Mouse (Mus musculus) erythroblast, embryonic 14.5 days (primary cell): ENCODE results near the gene Pkn1. TPM values are rescaled to one million over a fixed set of nuclear protein-coding genes. Genes with fewer than 3 reads are reported as not detected.

ENCODE experiments used
- H3K27me3 ChIP-seq: 2 replicates; pipeline ENCODE4 v1.6.1; 2012; ENCODE audit warnings: inconsistent platforms; ENCODE audit not compliant: control insufficient read depth
- H3K36me3 ChIP-seq: 2 replicates; pipeline ENCODE4 v1.6.1; 2012; ENCODE audit warnings: mild to moderate bottlenecking, inconsistent platforms; ENCODE audit not compliant: control insufficient read depth
- H3K4me1 ChIP-seq: 2 replicates; pipeline ENCODE4 v1.6.1; 2012; ENCODE audit warnings: inconsistent platforms; ENCODE audit not compliant: control insufficient read depth
- H3K4me3 ChIP-seq: replicated peaks from 2 replicates; pipeline ENCODE3; 2012; ENCODE audit warnings: moderate library complexity, mild to moderate bottlenecking, inconsistent platforms
- H3K9me3 ChIP-seq: 2 replicates; pipeline ENCODE4 v1.6.1; 2012; ENCODE audit warnings: low read length, inconsistent platforms, mixed read lengths; ENCODE audit not compliant: control insufficient read depth
- GATA1 ChIP-seq: IDR thresholded peaks from 2 replicates; pipeline ENCODE4 v1.6.1; 2012; ENCODE audit warnings: low read length, inconsistent platforms, mixed read lengths
- TAL1 ChIP-seq: IDR thresholded peaks from 3 replicates; pipeline ENCODE4 v1.6.1; 2012; ENCODE audit warnings: low read length, inconsistent platforms, mixed read lengths
- polyA plus RNA-seq: library from polyadenylated mRNA; stranded (reverse); fragments of >175 nt; gene quantifications from 2 replicates; pipeline ENCODE4 v1.2.3, GENCODE M21; 2012

The Pkn1 gene
- polyA plus RNA-seq, 1 experiment, result 1.2 TPM

DNA sequence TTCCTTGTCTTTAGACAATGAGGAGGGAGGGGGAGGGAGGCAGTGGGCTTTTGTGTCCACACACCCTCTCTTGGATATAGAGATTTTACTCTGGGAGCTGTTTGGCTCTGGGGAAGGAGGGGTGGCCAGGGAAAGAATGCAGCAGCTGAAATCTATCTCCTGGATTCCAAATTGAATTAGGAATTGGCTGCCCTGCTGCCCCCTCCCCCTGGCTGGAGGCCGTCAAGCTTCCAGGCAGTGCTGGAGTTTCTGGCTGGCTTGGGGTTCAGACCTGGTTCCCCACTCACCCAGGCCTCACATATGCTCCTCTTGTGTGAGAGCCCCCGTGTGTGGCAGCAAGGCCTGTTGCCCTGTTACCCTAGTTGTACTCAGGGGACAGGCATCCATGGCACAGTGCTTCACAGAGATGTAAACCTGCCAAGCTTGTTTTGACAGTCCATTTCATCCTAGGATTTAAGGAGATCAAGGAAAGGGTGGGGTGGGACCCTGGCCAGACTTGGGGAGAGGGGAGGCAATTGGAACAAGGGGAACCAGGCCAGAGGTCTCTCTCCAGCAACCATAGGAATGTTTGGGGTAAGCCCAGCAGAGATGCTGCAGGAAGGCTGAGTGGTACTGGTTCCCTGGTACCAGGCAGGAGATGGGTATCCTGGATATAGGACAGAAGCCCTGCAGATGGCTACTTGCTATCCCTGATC, 33.9 kb downstream of the Pkn1 start:
- Histone ChIP-seq H3K9me3 (peaks cover 2% of the 10 kb centered on the region; the same call in 1 of the 2 replicates), H3K4me1 (peaks cover 48% of the 10 kb centered on the region), H3K36me3 (peaks cover 23% of the 10 kb centered on the region), H3K27me3 (peaks cover 25% of the 10 kb centered on the region), H3K4me3 (no peak overlapping the region)
- TF ChIP-seq GATA1, result no peak
- no peak for TF ChIP-seq TAL1

DNA sequence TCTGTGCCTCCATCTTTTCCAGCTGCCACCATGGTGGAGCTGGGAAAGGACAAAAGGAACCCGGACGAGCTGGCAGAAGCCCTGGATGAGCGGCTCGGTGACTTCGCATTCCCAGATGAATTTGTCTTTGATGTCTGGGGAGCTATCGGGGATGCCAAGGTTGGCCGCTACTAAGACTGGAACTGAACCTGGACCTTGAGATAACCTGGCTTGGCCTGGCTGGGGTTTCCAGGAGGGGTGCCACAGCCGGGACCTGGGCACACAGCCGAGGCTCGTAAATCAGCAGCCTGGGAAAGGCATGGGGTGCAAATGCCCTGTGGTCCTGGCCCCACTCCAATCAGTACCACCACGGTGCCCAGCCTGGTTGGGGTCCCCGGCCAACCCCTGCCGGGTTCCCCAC, 34.9 kb downstream of the Pkn1 start:
- Histone ChIP-seq H3K4me1 (peaks cover 50% of the 10 kb centered on the region), H3K9me3 (peaks cover 2% of the 10 kb centered on the region; the same call in 1 of the 2 replicates), H3K27me3 (peaks cover 25% of the 10 kb centered on the region), H3K36me3 (peaks cover 18% of the 10 kb centered on the region), H3K4me3 (no peak overlapping the region)
- no peak for TF ChIP-seq GATA1
- TF ChIP-seq TAL1, result no peak

DNA sequence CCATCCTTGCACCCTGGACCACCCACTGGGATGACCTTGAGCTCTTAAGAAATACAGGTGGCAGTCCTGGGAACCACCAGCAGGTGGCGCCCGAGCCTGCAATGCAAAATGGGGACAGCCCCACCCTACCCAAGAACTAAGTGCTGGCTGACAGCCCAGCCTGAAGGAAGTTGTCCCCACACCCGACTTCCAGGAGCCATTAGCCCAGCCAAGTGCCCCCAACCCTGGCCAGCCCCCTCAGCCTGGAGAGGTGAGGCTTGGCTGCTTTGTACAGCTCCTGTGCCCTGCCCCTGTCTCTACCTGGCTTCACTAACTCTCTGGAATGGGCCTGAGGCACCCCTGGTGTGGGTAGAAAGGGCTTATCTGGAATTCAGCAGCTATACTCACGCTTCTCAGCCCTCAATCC, 36.6 kb downstream of the Pkn1 start:
- Histone ChIP-seq H3K27me3 (peaks cover 12% of the 10 kb centered on the region), H3K9me3 (no peaks in the 10 kb centered on the region), H3K4me3 (no peak overlapping the region), H3K4me1 (peaks cover 42% of the 10 kb centered on the region), H3K36me3 (peaks cover 18% of the 10 kb centered on the region)
- TF ChIP-seq TAL1 (no peak), GATA1 (no peak)

DNA sequence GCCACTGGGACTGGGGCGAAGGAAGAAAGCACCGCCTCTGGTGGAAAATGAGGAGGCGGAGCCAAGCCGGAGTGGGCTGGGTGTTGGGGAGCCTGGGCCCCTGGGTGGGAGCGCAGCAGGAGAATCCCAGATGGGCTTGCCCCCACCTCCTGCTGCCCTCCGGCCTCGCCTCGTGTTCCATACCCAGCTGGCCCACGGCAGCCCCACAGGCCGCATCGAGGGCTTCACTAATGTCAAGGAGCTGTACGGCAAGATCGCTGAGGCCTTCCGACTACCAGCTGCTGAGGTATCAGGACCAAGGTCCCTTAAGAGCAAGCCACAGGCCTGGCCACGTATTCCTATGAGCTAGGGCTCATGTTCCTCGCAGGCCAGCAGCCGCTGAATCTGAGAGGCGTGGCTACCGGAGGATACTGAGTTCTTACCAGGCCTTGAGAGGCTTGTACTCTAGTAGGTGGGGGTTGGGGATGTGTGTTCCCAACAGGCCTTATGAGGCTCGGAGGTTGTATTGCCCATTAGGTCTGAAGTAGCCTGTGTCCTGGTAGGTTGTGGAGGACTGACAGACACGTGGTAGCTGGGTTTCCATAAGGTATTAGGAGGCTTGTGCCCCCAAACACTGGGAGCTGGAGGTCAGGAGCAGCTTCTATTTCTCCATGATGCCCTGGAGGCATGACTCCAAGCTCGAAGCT, 37.8 kb downstream of the Pkn1 start:
- no peaks in the 10 kb centered on the region for H3K9me3 ChIP-seq
- H3K36me3 ChIP-seq, result peaks cover 27% of the 10 kb centered on the region
- peaks cover 41% of the 10 kb centered on the region for H3K4me1 ChIP-seq
- TF ChIP-seq GATA1, result no peak
- TF ChIP-seq TAL1, result no peak
- peaks cover 2% of the 10 kb centered on the region; the same call in 1 of the 2 replicates for H3K27me3 ChIP-seq
- H3K4me3 ChIP-seq, result no peak overlapping the region

DNA sequence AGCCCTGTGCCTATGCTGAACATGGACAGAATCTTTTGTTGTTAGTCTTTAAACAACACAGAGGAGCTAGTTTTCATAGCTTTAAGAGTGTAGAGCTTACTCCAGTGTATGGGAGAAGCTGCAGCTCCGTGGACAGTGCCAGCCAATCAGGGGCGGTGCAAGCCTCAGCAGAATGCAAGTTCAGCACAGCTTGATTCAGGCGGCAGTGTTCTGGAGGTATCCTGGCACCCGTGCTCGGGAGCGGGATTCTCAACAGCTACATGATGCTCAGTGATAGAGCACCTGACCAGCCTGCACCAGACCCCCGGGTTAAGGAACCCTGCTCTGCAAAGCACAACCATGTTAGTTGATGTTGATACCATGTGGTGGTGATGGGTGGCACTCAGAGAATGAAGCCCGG, 38.4 kb downstream of the Pkn1 start:
- no peaks in the 10 kb centered on the region for H3K9me3 ChIP-seq
- TF ChIP-seq GATA1, result no peak
- no peak for TF ChIP-seq TAL1
- peaks cover 29% of the 10 kb centered on the region for H3K36me3 ChIP-seq
- H3K27me3 ChIP-seq, result no peaks in the 10 kb centered on the region
- H3K4me1 ChIP-seq, result peaks cover 43% of the 10 kb centered on the region
- H3K4me3 ChIP-seq, result no peak overlapping the region

DNA sequence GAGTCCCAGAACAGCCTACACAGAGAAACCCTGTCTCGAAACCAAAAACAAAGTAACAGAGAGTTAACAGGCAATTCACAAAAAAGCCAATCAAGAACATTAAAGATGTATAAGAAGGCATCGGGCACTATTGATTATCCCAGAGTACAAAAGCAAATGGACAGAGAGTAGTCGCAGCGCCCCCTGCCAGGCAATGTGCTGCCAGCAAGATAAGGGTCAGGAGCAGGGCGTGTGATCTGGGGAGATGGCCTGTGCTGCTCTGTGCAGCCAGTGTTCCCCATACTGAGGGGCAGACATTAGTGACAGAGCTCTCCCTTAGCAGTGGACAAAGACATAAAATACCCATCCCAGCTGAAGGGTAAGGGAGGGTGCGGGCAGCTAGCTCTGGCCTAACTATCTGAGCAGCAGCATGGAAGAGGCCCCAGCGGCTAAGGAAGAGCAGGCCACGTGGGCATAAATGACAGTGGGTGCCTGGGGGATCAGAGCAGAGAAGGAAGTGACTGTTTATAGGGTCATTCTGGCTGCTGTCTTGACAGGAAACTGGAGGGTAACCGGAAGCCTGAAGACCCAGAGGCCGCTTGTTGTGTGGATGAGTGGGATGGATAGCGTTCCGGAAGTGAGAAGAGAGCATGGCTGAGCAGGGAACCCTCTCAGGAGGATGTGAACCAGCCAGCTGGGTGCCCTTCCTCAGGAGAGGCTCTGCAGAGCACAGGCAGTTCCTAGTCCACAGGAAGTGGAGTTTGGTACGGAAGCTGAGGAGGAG, 42.3 kb downstream of the Pkn1 start:
- TF ChIP-seq TAL1, result no peak
- TF ChIP-seq GATA1, result no peak
- Histone ChIP-seq H3K36me3 (peaks cover 27% of the 10 kb centered on the region), H3K27me3 (no peaks in the 10 kb centered on the region), H3K4me1 (peaks cover 58% of the 10 kb centered on the region), H3K9me3 (no peaks in the 10 kb centered on the region), H3K4me3 (no peak overlapping the region)

DNA sequence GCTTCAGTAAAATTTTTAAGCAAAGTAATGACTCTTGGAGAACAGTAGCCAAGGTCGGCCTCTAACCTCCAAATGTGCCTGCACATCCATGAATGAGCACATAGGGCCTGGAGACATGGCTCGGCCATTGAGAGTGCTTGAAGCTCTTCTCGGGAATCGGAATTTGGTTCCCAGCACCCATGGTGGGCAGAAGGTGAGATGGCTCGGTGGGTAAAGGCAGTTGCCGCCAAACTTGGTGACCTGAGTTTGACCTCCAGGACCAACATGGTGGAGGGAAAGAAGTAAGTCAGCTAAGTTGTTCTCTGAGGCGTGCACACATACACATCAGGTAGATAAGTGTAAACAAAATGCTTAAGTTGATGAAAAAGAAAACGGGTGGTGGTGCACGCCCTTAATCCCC, 42.9 kb downstream of the Pkn1 start:
- H3K27me3 ChIP-seq, result no peaks in the 10 kb centered on the region
- 0 out of 2 replicates have a peak, but pooled peaks cover under 1% of the 10 kb centered on the region for H3K9me3 ChIP-seq
- peaks cover 25% of the 10 kb centered on the region for H3K36me3 ChIP-seq
- H3K4me1 ChIP-seq, result peaks cover 54% of the 10 kb centered on the region
- TF ChIP-seq TAL1 (no peak), GATA1 (no peak)
- no peak overlapping the region for H3K4me3 ChIP-seq

DNA sequence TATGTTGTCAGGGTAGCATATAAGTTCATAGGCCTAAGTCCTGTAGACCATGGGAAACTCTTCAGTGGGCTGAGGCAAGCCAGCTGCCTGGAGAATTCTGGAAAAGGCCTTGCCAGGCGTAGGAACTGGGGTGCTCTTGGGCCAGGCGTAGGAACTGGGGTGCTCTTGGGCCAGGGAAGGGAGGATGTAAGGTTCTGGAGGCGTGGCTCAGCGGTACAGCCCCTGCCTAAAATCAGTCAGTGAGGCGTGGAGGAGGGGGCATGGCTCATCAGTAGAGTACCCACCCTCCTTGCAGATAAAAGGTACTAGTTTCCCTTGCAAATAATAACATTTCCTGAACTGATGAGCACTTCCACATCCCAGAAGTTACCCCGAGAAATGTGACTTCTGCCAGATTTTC, 44.3 kb downstream of the Pkn1 start:
- no peak overlapping the region for H3K4me3 ChIP-seq
- H3K9me3 ChIP-seq, result peaks cover 3% of the 10 kb centered on the region; the same call in 1 of the 2 replicates
- TF ChIP-seq GATA1 (no peak), TAL1 (no peak)
- H3K27me3 ChIP-seq, result no peaks in the 10 kb centered on the region
- peaks cover 45% of the 10 kb centered on the region for H3K4me1 ChIP-seq
- H3K36me3 ChIP-seq, result peaks cover 22% of the 10 kb centered on the region

DNA sequence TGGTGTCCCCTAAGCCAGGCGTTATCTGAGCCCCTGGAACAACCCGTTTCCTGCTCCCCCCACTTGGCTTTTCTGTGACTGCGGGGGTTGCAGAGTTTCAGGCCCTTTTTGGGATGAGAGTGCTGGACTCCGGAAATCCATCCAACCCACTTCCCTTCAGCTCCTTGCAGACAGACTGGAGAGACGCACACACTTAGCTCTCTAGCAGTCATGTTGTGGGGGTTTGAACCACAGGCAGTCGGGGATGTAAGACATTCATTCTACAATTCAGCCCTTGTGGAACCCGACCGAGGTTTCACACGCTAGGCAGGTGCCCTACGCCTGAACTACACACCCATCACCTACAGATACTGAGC, 45.3 kb downstream of the Pkn1 start:
- no peaks in the 10 kb centered on the region for H3K27me3 ChIP-seq
- H3K4me3 ChIP-seq, result peak overlapping the region; percentile 78
- H3K4me1 ChIP-seq, result peaks cover 45% of the 10 kb centered on the region
- H3K9me3 ChIP-seq, result peaks cover 6% of the 10 kb centered on the region; the same call in 1 of the 2 replicates
- TF ChIP-seq GATA1, result no peak
- TF ChIP-seq TAL1, result no peak
- peaks cover 22% of the 10 kb centered on the region for H3K36me3 ChIP-seq
